Mouse (Mus musculus) kidney, adult 2 months (tissue): ENCODE data around the gene Sbf1.

Experiments used
- CTCF ChIP-seq: fragments of 200-500 bp; conservative IDR thresholded peaks from 2 replicates; pipeline ENCODE4 v1.5.1; 2011; ENCODE audit warnings: low read depth, mild to moderate bottlenecking, control low read depth, low read length, moderate library complexity, mixed read lengths; ENCODE audit not compliant: insufficient read depth, insufficient read length
- POLR2A ChIP-seq: fragments of 200-500 bp; IDR thresholded peaks from one replicate; pipeline ENCODE4 v1.6.1; 2011; ENCODE audit warnings: low read depth, low read length, control low read depth

- TF ChIP-seq CTCF = no peak
- TF ChIP-seq POLR2A = no peak
Measured at GRCm38 (mm10) chr15:89309962-89310498, 5.1 kb downstream of the Sbf1 start.
